Mouse (Mus musculus) neural tube, embryonic 13.5 days (tissue): Measurements from ENCODE around the gene Hoxa11. TPM values are rescaled to one million over a fixed set of nuclear protein-coding genes. Genes with fewer than 3 reads are reported as not detected.
A peak's percentile ranks its signal among the peaks of the same experiment; 100 is the strongest.

Experiments used
- ATAC-seq: fragments of 200-750 bp; cut with Nextera tagmentation; 2 replicates; pipeline ENCODE4 v1.8.0; 2017; ENCODE audit warnings: low read depth, mild to moderate bottlenecking, moderate TSS enrichment, moderate library complexity
- H3K27ac ChIP-seq: fragments of 300-500 bp; sonication (generic); replicated peaks from 2 replicates; pipeline ENCODE4 v1.5.1; 2015; ENCODE audit warnings: moderate library complexity, mild to moderate bottlenecking, inconsistent platforms
- H3K27me3 ChIP-seq: fragments of 300-500 bp; sonication (generic); 2 replicates; pipeline ENCODE4 v1.6.1; 2015; ENCODE audit warnings: mild to moderate bottlenecking, inconsistent platforms
- H3K36me3 ChIP-seq: fragments of 300-500 bp; sonication (generic); 2 replicates; pipeline ENCODE4 v1.6.1; 2015; ENCODE audit warnings: mild to moderate bottlenecking, inconsistent platforms
- H3K4me1 ChIP-seq: fragments of 300-500 bp; sonication (generic); replicated peaks from 2 replicates; pipeline ENCODE4 v1.6.1; 2015; ENCODE audit warnings: inconsistent platforms
- H3K4me2 ChIP-seq: fragments of 300-500 bp; sonication (generic); 2 replicates; pipeline ENCODE4 v1.6.1; 2015; ENCODE audit warnings: inconsistent platforms, mild to moderate bottlenecking, moderate library complexity
- H3K4me3 ChIP-seq: fragments of 300-500 bp; sonication (generic); 2 replicates; pipeline ENCODE4 v1.5.1; 2015; ENCODE audit warnings: mild to moderate bottlenecking, inconsistent platforms
- H3K9ac ChIP-seq: fragments of 300-500 bp; sonication (generic); 2 replicates; pipeline ENCODE4 v1.6.1; 2015; ENCODE audit warnings: moderate library complexity, mild to moderate bottlenecking, inconsistent platforms
- H3K9me3 ChIP-seq: fragments of 300-500 bp; sonication (generic); 2 replicates; pipeline ENCODE4 v1.6.1; 2016; ENCODE audit warnings: inconsistent platforms
- WGBS: fragments of 180-500 bp; shearing (Covaris S2); methylation state at CpG from one replicate; pipeline ENCODE4 v1.1.7; 2015; 5-methylcytosine and 5-hydroxymethylcytosine counted together
- polyA plus RNA-seq: library from polyadenylated mRNA; unstranded; fragments of >200 nt; fragmentation: Nextera tagmentation; extraction: Ambion mirVana; gene quantifications from 2 replicates; pipeline ENCODE4 v1.2.1, GENCODE M21; 2015

Gene Hoxa11
- polyA plus RNA-seq, 1 experiment from 2014 or later, result 4.7 TPM

DNA sequence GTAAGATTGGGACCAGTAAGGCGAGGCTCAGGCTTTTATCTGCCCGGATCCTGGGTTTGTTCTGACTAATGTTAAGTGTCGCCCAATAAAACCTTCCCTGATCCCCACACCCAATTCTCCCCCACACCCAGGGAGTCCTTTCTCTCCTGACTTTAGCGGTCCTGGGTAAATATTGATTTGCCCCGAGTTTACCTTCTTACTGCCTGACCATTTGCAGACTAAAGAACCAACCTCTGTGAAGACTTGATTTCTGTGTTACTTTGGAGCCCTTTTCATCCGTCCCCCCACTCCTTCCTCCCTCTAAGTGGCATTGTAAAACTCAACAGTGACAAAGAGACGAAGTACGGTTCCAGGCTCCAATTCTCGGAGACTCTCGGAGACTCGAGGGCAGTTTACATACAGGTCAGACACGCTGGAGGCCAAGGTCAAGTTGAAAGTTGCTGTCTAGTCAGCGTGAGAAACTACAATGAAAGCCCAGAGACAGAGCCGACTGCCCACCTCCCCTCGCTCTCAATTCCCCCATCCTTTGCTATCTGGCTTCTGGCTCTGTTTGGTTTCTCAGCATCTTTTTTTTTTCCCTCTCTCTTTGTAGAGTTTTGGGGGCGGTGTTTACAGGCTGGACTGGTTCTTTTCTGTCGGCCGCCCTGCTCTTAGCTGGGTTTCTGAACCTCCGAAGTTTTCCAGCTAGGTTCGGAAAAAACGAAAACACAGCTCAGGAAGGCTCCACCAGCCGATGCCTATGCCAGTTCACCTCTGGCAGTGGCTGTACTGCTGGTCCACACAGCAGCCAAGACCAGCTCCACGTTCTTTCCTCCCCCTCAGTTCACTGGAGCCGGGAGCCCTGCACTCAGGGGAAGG, 17.1 kb upstream of the Hoxa11 start:
- Histone ChIP-seq H3K4me1 (peaks cover 8% of the 10 kb centered on the region; the same call in 1 of the 2 replicates), H3K27ac (no peak overlapping the region), H3K36me3 (no peaks in the 10 kb centered on the region), H3K27me3 (peaks cover 90% of the 10 kb centered on the region), H3K4me3 (no peak overlapping the region), H3K9ac (no peak overlapping the region), H3K9me3 (no peaks in the 10 kb centered on the region), H3K4me2 (no peak overlapping the region)
- ATAC-seq, result no peak
- WGBS, result 1% methylated on average over 24 of the region's 24 CpGs

DNA sequence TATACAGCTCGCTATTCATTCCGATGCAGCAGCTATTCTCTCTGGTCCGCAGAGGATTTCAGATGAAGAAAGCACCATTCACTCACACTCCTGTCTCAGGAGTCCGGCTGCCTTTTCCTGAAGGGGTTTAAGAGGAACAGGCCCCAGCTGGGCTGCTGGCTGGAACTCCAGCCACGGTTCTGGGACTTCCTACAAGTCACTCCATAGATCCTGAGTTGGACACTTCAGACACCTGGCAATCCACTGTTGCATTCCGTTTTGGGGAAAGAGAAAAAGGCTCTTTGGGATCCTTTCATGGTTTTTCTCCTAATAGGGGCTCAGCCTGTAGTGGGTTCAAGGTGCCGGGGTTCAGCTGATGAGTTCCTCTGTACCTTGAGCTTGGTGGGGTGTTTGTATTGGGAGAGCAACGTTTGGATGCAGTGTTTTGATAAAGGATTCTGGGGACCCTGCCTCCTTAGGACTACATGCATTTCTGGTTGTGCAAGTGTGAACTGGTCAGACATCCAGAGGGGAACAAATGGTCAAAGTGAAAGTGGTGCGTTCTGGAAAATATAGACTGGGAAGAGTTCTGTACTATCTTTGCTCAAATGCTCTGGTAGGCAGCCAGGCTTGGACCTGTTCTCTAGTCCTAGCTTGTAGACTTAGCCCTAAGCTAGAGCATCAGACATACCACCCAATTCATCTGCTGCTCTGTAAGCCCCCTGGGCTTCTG, 16.3 kb upstream of the Hoxa11 start:
- H3K27ac ChIP-seq, result no peak overlapping the region
- H3K9ac ChIP-seq, result no peak overlapping the region
- peaks cover 8% of the 10 kb centered on the region; the same call in 1 of the 2 replicates for H3K4me1 ChIP-seq
- no peak overlapping the region for H3K4me2 ChIP-seq
- H3K4me3 ChIP-seq, result no peak overlapping the region
- no peaks in the 10 kb centered on the region for H3K9me3 ChIP-seq
- H3K36me3 ChIP-seq, result no peaks in the 10 kb centered on the region
- WGBS, result 3% methylated on average over 9 of the region's 9 CpGs
- H3K27me3 ChIP-seq, result peaks cover 91% of the 10 kb centered on the region
- ATAC-seq, result no peak

DNA sequence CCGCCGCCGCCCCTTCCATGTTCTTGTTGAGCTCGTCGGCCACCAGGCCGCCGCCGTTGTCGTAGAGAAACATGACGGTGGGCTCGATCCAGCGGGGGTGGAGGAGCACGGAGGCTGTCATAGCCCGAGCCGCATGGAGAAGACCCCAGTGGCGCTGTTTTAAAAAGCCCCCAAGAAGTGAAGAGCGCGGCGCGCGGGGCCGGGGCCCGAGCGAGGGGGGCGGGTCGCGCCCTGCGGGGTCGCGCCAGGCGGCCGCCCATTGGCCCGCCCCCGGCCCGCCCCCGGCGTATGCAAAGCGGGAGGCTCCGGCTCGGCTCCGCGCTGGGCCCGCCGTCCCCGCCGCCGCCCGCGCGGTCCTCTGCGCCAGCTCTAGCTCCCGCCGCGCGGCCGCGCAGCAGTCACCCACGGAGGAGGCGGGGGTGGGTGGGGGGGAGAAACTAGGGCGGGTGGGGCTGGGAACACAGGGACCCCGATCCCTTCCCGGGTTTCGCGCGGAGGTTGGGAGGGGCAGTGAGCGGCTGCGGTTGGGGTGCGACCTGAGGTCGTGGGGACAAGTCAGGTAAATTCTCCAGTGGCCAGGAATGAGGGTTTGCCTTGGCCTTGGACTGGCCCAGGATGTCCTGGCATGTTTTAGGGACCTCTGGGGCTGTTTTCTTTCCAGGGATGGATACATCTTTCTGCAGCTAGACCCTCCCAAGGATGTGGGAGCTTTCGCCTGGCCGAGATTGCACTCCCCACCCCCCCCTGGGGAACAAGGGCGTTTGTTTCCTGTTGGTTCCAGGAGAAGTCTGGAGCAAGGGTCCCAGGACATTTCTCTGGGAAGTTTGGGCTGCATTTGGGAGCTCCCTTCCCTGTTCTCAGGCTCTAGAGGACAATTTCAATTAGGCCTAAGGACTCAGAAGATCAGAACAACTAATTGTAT, 15.3 kb upstream of the Hoxa11 start, which contains the start of gene Hoxa13:
Gene Hoxa13, minus strand, starts transcription at position 227 of the 922 bp plus-strand sequence.
- Histone ChIP-seq H3K4me1 (peaks cover 8% of the 10 kb centered on the region; the same call in 1 of the 2 replicates), H3K27ac (no peak within 1 kb of the TSS), H3K27me3 (peaks cover 89% of the 10 kb centered on the region), H3K4me3 (peak within 1 kb of the TSS; percentile 26), H3K4me2 (peak within 1 kb of the TSS; percentile 46), H3K36me3 (no peaks in the 10 kb centered on the region), H3K9me3 (no peaks in the 10 kb centered on the region), H3K9ac (no peak within 1 kb of the TSS)
- no peak for ATAC-seq
- 1% methylated on average over 48 of the region's 72 CpGs for WGBS

DNA sequence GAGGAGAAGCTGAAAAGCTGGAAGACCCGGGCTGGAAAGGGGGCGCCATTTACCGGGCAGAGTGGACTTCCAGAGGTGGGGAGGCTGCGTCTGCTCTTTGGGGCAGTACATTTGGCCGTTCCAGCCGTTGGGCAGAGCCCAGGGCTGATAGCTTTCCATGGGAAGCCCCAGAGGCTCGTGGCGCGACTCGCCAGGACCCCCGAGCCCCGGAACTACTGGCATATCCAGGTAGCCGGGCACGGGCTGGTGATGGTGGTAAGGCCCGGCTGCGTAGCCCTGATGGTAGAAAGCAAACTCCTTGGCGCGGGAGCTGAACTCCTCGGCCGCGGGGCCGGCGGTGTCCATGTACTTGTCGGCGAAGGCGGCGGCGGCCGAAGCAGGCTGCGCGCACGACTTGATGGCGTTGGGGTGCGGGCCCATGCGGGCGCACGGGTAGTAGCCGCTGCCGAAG, 14.2 kb upstream of the Hoxa11 start:
- Histone ChIP-seq H3K36me3 (no peaks in the 10 kb centered on the region), H3K9ac (no peak overlapping the region), H3K4me3 (peak overlapping the region; percentile 26), H3K27ac (no peak overlapping the region), H3K4me1 (peaks cover 8% of the 10 kb centered on the region; the same call in 1 of the 2 replicates), H3K27me3 (peaks cover 87% of the 10 kb centered on the region), H3K9me3 (no peaks in the 10 kb centered on the region), H3K4me2 (peak overlapping the region; percentile 46)
- no peak for ATAC-seq
- under 1% methylated on average over 36 of the region's 39 CpGs for WGBS

DNA sequence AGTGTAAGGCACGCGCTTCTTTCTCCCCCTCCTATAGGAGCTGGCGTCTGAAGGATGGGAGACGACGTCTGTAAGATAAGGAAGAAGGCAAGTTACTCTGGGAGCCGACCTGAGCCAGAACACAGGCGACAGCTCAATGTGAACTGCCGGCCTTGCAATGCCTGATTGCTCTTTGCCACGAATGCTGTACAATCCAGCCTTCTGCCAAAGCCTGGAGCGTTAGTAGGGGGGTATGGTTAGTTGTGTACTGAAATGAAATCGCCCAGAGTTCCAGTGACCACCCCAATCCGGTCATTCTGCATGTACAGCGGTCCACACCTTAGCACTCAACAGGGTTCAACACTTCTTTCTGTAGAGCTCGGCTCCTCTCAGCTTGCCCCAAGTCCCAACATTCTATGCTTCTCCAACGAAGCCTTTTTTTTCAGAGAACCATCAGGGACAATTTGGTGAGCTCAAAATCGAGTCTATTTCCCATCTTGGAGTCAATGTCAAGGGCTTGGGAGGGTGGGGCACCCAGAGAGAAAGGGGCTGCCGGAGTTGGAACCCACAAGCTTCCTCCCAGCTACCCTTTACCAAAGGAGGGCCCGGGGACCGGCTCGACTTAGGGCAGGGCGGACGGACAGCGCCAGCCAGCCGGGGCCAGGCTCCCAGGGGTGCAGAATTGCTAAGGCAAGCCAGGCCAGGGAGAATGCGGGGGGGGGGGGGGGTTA, 13.6 kb upstream of the Hoxa11 start:
- no peak for ATAC-seq
- Histone ChIP-seq H3K36me3 (no peaks in the 10 kb centered on the region), H3K4me1 (peaks cover 8% of the 10 kb centered on the region; the same call in 1 of the 2 replicates), H3K27ac (no peak overlapping the region), H3K9me3 (no peaks in the 10 kb centered on the region), H3K9ac (no peak overlapping the region), H3K4me2 (no peak overlapping the region), H3K27me3 (peaks cover 86% of the 10 kb centered on the region), H3K4me3 (no peak overlapping the region)
- WGBS, result under 1% methylated on average over 24 of the region's 25 CpGs

DNA sequence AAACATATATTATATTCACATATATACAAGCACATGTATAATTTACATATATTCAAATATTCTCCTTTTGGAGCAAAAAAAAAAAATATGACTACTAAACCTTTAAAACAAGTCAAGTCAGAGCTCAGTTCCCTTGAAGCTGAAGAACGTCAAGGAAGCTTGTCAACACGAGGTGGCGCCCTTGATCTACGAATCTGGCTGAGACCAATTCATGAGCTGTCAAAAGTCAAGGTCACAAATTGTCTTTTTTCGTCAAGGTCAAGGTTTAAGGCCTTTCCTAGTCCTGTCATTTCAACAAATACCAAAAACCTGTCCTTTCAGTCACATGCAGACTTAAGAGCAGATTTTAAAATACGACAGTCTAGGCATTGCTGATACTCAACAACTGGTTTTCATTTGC, 11.3 kb upstream of the Hoxa11 start:
- H3K9me3 ChIP-seq, result no peaks in the 10 kb centered on the region
- H3K4me2 ChIP-seq, result no peak overlapping the region
- H3K4me1 ChIP-seq, result peaks cover 8% of the 10 kb centered on the region; the same call in 1 of the 2 replicates
- H3K27me3 ChIP-seq, result peaks cover 85% of the 10 kb centered on the region
- no peak overlapping the region for H3K4me3 ChIP-seq
- ATAC-seq, result no peak
- under 1% methylated on average over 6 of the region's 6 CpGs for WGBS
- H3K27ac ChIP-seq, result no peak overlapping the region
- no peak overlapping the region for H3K9ac ChIP-seq
- no peaks in the 10 kb centered on the region for H3K36me3 ChIP-seq

DNA sequence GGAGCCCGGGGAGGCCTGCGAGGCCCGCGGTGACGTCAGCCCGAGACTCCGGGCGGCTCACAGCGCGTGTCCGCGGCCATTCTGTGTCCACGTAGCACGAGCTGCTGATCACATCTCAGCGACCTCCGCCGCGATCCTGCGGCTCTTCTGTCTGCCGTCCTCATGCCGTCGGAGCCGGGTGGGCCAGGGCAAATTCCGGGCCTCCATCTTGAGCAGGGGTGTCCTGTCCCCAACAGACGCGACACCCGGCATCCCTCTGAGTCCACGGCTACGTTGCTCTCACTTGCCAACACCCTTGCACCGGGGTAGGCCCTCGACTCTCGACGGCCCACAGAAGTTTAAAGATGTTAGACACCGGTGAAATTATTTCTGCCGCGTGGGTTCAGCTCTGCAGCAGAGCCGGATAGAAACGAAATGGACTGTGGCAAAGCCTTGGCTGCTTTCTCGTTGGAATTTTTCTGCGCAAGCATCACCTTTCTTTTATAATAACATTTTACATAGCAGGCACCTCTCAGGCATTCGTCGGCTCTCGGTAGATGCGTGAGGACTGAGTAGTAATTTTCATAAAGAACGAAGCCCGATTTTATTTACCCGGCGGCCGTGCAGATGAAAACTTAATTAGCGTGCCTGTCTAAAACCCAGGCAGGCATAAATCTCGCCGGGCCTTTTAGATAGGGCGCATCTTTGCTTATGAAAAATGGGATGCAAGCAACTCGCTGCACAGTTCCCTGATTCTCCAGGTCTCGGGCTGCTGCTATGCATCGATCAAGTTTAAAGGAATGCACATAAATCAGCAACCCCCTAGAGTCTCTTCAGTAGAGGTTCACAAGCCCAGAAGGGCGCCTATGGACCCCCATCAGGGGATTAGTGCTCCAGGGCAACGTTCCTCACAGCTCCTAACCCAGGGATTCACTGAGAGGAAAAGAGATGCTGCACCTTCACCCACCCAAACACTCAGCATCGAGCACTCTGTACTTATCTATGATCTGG, 8.2 kb upstream of the Hoxa11 start:
- H3K9me3 ChIP-seq, result no peaks in the 10 kb centered on the region
- H3K4me2 ChIP-seq, result peak overlapping the region; percentile 22; the same call in 1 of the 2 replicates
- H3K4me1 ChIP-seq, result no peaks in the 10 kb centered on the region; the same call in none of the 2 replicates
- ATAC-seq, result no peak
- under 1% methylated on average over 59 of the region's 59 CpGs for WGBS
- H3K36me3 ChIP-seq, result no peaks in the 10 kb centered on the region
- H3K27ac ChIP-seq, result no peak overlapping the region
- H3K27me3 ChIP-seq, result peaks cover 92% of the 10 kb centered on the region
- H3K9ac ChIP-seq, result no peak overlapping the region
- H3K4me3 ChIP-seq, result peak overlapping the region; percentile 7

DNA sequence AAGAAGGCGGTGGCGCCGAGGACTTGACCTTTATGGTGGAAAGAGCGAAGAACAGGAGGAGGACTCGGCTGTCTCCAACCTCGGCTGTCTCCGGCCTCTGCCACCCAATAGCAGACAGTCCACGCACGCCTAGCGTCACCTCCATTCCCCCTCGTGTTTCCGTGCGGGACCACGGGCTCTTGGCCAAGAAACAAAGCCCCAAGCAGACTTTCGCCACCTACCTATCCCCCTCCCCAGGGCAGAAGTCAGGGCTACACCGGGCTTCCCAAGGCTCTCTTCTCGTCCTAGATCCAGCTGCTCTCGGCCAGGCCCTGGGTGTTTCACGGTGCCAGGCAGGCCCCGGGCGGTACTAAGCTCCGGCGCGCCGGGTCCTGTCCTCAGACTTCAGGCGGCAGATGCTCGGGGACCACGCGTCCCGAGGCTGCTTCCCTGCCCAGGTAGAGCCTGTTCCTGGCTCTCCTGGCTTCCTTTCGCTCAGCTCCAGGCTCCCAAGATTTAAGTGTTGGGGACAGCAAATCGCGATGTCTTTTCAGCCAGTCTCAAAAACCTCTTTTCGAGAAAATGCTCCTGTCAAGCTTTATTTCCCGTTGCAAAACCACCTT, 7.3 kb upstream of the Hoxa11 start:
- peak overlapping the region; percentile 22; the same call in 1 of the 2 replicates for H3K4me2 ChIP-seq
- whole genome bisulfite sequencing, result under 1% methylated on average over 35 of the region's 35 CpGs
- H3K27me3 ChIP-seq, result peaks cover 92% of the 10 kb centered on the region
- peak overlapping the region; percentile 17; the same call in 1 of the 2 replicates for H3K9ac ChIP-seq
- ATAC-seq, result no peak
- H3K9me3 ChIP-seq, result no peaks in the 10 kb centered on the region
- no peak overlapping the region; the same call in 1 of the 2 replicates for H3K27ac ChIP-seq
- H3K4me3 ChIP-seq, result peak overlapping the region; percentile 7
- H3K36me3 ChIP-seq, result no peaks in the 10 kb centered on the region
- H3K4me1 ChIP-seq, result no peaks in the 10 kb centered on the region; the same call in none of the 2 replicates

DNA sequence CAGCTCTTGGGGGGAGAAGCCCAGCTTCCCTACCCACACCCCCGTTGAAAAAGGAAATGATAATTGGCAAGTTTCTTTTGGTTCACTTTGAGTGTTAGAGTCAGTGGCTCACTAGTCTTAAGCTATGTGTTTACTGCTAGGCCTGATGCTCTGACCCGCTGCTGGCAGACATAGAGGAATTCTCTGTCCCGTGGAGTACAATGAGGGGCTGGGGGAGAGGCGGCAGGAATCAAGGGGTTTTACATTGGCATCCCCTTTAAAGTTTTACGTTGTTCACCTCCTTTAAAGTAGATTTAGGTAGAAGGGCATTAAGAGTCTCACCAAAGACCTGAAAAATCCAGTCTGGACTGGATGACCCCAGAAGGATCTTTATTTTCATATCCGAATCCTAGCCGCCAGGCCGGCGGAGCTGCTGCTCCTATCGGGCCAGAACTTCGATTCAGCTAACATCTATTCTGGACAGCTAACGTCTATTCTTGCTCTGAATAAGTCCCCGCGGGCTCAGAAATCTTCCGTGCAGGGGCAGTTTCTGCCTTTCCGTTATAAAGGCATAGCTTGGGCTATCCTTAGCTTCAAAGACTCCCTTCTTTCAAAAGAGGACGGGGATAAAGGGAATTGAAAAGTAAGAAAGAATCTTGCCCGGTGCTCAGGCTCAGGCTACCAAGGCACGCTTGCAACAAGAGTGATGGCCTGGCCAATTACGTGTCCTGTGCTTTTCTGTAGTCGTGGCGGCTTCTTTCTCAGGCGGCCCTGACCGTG, 6.6 kb upstream of the Hoxa11 start:
- Histone ChIP-seq H3K4me1 (no peaks in the 10 kb centered on the region; the same call in none of the 2 replicates), H3K36me3 (no peaks in the 10 kb centered on the region), H3K9me3 (no peaks in the 10 kb centered on the region), H3K27me3 (peaks cover 92% of the 10 kb centered on the region), H3K4me3 (peak overlapping the region; percentile 7), H3K9ac (peak overlapping the region; percentile 17; the same call in 1 of the 2 replicates), H3K27ac (peak overlapping the region; percentile 33; the same call in 1 of the 2 replicates), H3K4me2 (peak overlapping the region; percentile 22; the same call in 1 of the 2 replicates)
- no peak for ATAC-seq
- 2% methylated on average over 24 of the region's 24 CpGs for WGBS
